Mouse (Mus musculus): Measurements from ENCODE around the gene Npepps. TPM values are rescaled to one million over a fixed set of nuclear protein-coding genes. Genes with fewer than 3 reads are reported as not detected.

The Npepps gene
- polyA plus RNA-seq, 2 experiments = 8.5 to 15.1 TPM

DNA sequence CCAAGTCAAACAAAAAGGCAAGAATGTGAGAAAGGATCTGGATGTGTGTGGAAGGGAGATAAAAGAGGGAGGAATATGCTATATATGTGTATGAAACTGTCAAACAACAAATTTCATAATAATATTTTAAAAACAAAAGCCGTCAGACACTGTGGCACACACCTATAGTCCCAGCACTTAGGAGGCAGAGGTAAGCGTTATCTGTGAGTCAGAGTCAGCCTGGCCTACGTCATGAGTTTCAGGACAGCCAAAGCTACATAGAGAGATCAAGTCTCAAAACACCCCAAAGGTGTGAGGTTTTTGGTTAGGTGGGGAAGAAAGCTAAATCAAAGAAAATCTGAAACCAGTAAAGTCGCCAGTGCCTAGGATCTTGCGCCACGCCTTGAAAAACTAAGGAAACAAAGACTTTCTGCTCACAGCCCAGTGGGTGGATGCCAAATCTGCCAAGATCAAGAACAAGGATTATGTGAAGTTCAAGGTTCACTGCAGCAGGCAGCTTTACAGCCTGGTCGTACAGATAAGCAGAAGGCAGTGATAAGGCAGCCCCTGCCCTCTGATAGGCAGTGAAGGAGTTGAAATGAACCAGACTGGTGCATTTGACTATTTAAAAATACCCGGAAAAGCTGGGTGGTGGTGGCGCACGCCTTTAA lies 33.8 kb downstream of the Npepps start:
- Histone ChIP-seq H3K4me2 (ENCODE audit: low read depth) (no peak overlapping the region), H3K9me3 (ENCODE audit: control insufficient read depth, low read length) (no peaks in the 10 kb centered on the region), H3K27me3 (ENCODE audit: control insufficient read depth, insufficient read depth, low read length) (no peaks in the 10 kb centered on the region), H3K9ac (replicated peaks) (no peak overlapping the region), H3K27ac (no peak overlapping the region), H3K4me1 (replicated peaks; ENCODE audit: control insufficient read depth in 2 of 2, insufficient read depth in 2 of 2, low read length in 1 of 2) (peaks cover 12% of the 10 kb centered on the region in 2 experiments), H3K4me3 (ENCODE audit: insufficient read depth in 1 of 2, low read depth in 2 of 2, low read length in 2 of 2) (no peak overlapping the region), H3K36me3 (replicated peaks; ENCODE audit: control insufficient read depth, insufficient read depth, low read depth) (peaks cover 3% of the 10 kb centered on the region; the same call in 1 of the 2 replicates)
- peak; percentile 43 to 54 (median 48) for DNase-seq (ENCODE audit: low read depth in 3 of 3, low spot score in 3 of 3)
- WGBS (ENCODE audit: insufficient replicate concordance) = 39% methylated on average over 10 of the region's 10 CpGs
- peak; percentile 95 for ATAC-seq (ENCODE audit: insufficient read depth)
- no peak for TF ChIP-seq CTCF (IDR thresholded peaks at IDR 0.05; ENCODE audit: low read depth)
- peak; percentile 86 for TF ChIP-seq EP300 (IDR thresholded peaks at IDR 0.05; ENCODE audit: low read depth)

- no peak for TF ChIP-seq EP300 (IDR thresholded peaks at IDR 0.05; ENCODE audit: low read depth)
- no peak for TF ChIP-seq CTCF (IDR thresholded peaks at IDR 0.05; ENCODE audit: low read depth)
These were observed 39.1 kb downstream of the Npepps start for GRCm38 (mm10) chr11:97241321-97241720.

DNA sequence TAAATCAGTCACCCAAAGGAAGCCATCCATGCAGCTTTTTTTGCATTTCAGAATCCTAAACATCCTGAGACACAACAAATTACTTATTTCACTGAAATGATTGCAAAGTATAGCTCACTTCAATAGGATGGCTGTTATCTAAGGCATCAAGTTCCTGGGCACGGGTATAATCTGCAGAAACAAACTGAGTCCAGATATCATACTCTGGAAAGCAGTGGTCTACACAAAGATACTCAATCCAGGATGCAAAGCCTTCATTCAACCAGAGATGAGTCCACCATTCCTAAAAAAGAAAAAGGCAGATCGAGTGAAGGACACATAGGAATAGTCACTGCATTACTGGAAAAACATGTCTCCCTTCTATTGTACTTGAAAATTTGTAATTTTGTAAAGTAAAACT lies 42.5 kb downstream of the Npepps start:
- DNase-seq (ENCODE audit: low read depth in 3 of 3, low spot score in 3 of 3) = no peak
- no peaks in the 10 kb centered on the region for H3K4me1 ChIP-seq (replicated peaks; ENCODE audit: control insufficient read depth in 2 of 2, insufficient read depth in 2 of 2, low read length in 1 of 2)
- H3K4me3 ChIP-seq (ENCODE audit: insufficient read depth in 1 of 2, low read depth in 2 of 2, low read length in 2 of 2) = no peak overlapping the region
- no peak overlapping the region for H3K9ac ChIP-seq (replicated peaks)
- no peaks in the 10 kb centered on the region for H3K27me3 ChIP-seq (ENCODE audit: control insufficient read depth, insufficient read depth, low read length)
- H3K4me2 ChIP-seq (ENCODE audit: low read depth) = no peak overlapping the region
- no peaks in the 10 kb centered on the region; the same call in 1 of the 2 replicates for H3K36me3 ChIP-seq (replicated peaks; ENCODE audit: control insufficient read depth, insufficient read depth, low read depth)
- TF ChIP-seq EP300 (IDR thresholded peaks at IDR 0.05; ENCODE audit: low read depth) (no peak), CTCF (IDR thresholded peaks at IDR 0.05; ENCODE audit: low read depth) (no peak)
- no peak overlapping the region for H3K27ac ChIP-seq
- no peaks in the 10 kb centered on the region for H3K9me3 ChIP-seq (ENCODE audit: control insufficient read depth, low read length)
- ATAC-seq (ENCODE audit: insufficient read depth) = no peak
- WGBS (ENCODE audit: insufficient replicate concordance) = 62% methylated on average over 2 of the region's 2 CpGs

More at GRCm38 (mm10) chr11:97241321-97241720, 39.1 kb downstream of the Npepps start:
- WGBS (ENCODE audit: insufficient replicate concordance) = 85% methylated on average over 7 of the region's 7 CpGs
- H3K36me3 ChIP-seq (replicated peaks; ENCODE audit: control insufficient read depth, insufficient read depth, low read depth) = no peaks in the 10 kb centered on the region; the same call in 1 of the 2 replicates
- no peak overlapping the region for H3K9ac ChIP-seq (replicated peaks)
- ATAC-seq (ENCODE audit: insufficient read depth) (no peak), DNase-seq (ENCODE audit: low read depth in 3 of 3, low spot score in 3 of 3) (no peak)
- no peak overlapping the region for H3K27ac ChIP-seq
- H3K4me3 ChIP-seq (ENCODE audit: insufficient read depth in 1 of 2, low read depth in 2 of 2, low read length in 2 of 2) = no peak overlapping the region
- H3K27me3 ChIP-seq (ENCODE audit: control insufficient read depth, insufficient read depth, low read length) = no peaks in the 10 kb centered on the region
- H3K4me1 ChIP-seq (replicated peaks; ENCODE audit: control insufficient read depth in 2 of 2, insufficient read depth in 2 of 2, low read length in 1 of 2) = peaks cover 4% of the 10 kb centered on the region in 2 experiments; a peak in 1 of 4 replicates
- no peak overlapping the region for H3K4me2 ChIP-seq (ENCODE audit: low read depth)
- H3K9me3 ChIP-seq (ENCODE audit: control insufficient read depth, low read length) = no peaks in the 10 kb centered on the region

DNA sequence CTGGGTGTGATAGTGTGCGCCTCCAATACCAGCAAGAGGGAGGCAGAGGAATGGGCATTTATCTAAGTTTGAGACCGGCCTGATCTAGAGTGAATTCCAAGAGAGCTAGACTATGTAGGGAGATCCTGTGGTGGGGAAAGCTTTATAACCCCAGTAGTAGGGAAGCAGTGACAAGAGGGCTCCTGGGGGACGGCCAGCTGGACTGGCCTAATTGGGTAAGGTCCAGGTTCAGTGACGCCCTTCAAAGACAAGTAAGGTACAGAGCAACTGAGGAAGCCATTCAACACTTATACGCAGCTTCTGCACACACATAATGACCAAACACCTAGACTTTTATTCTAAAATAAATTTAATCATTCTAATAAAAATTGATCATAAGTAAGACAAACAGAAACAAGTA lies 48.0 kb downstream of the Npepps start:
- no peaks in the 10 kb centered on the region for H3K9me3 ChIP-seq (ENCODE audit: control insufficient read depth, low read length)
- no peak overlapping the region for H3K27ac ChIP-seq
- ATAC-seq (ENCODE audit: insufficient read depth) (no peak), DNase-seq (ENCODE audit: low read depth in 3 of 3, low spot score in 3 of 3) (no peak)
- H3K4me3 ChIP-seq (ENCODE audit: insufficient read depth in 1 of 2, low read depth in 2 of 2, low read length in 2 of 2) = no peak overlapping the region
- H3K27me3 ChIP-seq (ENCODE audit: control insufficient read depth, insufficient read depth, low read length) = no peaks in the 10 kb centered on the region
- H3K4me1 ChIP-seq (replicated peaks; ENCODE audit: control insufficient read depth in 2 of 2, insufficient read depth in 2 of 2, low read length in 1 of 2) = no peaks in the 10 kb centered on the region
- 81% methylated on average over 5 of the region's 5 CpGs for WGBS (ENCODE audit: insufficient replicate concordance)
- no peak overlapping the region for H3K4me2 ChIP-seq (ENCODE audit: low read depth)
- peaks cover 2% of the 10 kb centered on the region for H3K36me3 ChIP-seq (replicated peaks; ENCODE audit: control insufficient read depth, insufficient read depth, low read depth)
- H3K9ac ChIP-seq (replicated peaks) = no peak overlapping the region
- no peak for TF ChIP-seq EP300 (IDR thresholded peaks at IDR 0.05; ENCODE audit: low read depth)
- TF ChIP-seq CTCF (IDR thresholded peaks at IDR 0.05; ENCODE audit: low read depth) = no peak

DNA sequence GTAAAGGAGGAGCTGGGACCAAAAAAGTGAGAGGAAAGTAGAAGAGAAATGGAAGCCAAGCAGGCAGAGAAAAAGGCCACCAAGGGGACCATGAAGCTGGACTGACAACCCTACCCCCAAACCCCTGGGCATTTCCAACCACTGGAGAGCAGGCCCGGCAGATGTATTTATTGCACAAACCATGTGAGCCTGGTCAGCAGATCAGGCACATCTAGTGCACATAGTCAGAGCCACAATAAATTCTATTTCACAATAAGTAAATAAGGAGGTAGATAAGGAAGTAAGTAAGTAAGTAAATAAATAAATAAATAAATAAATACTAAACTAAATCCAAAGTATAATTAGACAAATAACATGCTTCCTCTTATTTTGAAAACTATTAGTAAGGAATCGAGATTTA lies 51.0 kb downstream of the Npepps start:
- no peaks in the 10 kb centered on the region for H3K4me1 ChIP-seq (replicated peaks; ENCODE audit: control insufficient read depth in 2 of 2, insufficient read depth in 2 of 2, low read length in 1 of 2)
- H3K9ac ChIP-seq (replicated peaks) = no peak overlapping the region
- no peaks in the 10 kb centered on the region for H3K9me3 ChIP-seq (ENCODE audit: control insufficient read depth, low read length)
- no peak overlapping the region for H3K4me3 ChIP-seq (ENCODE audit: insufficient read depth in 1 of 2, low read depth in 2 of 2, low read length in 2 of 2)
- H3K27me3 ChIP-seq (ENCODE audit: control insufficient read depth, insufficient read depth, low read length) = no peaks in the 10 kb centered on the region
- 68% methylated on average over 2 of the region's 2 CpGs for WGBS (ENCODE audit: insufficient replicate concordance)
- DNase-seq (ENCODE audit: low read depth in 3 of 3, low spot score in 3 of 3) = no peak
- H3K36me3 ChIP-seq (replicated peaks; ENCODE audit: control insufficient read depth, insufficient read depth, low read depth) = peaks cover 2% of the 10 kb centered on the region
- no peak overlapping the region for H3K27ac ChIP-seq
- TF ChIP-seq EP300 (IDR thresholded peaks at IDR 0.05; ENCODE audit: low read depth) (no peak), CTCF (IDR thresholded peaks at IDR 0.05; ENCODE audit: low read depth) (no peak)
- no peak overlapping the region for H3K4me2 ChIP-seq (ENCODE audit: low read depth)
- ATAC-seq (ENCODE audit: insufficient read depth) = no peak
